Mouse (Mus musculus) midbrain, postnatal 0 days (tissue): ENCODE data around the gene Prpf8. TPM values are rescaled to one million over a fixed set of nuclear protein-coding genes. Genes with fewer than 3 reads are reported as not detected.

Experiments
- ATAC-seq: fragments of 200-750 bp; cut with Nextera tagmentation; 2 replicates; pipeline ENCODE4 v1.8.0; 2017; ENCODE audit warnings: moderate number of reproducible peaks, mild to moderate bottlenecking, moderate TSS enrichment, moderate library complexity; ENCODE audit not compliant: low FRiP score
- DNase-seq: peaks from one replicate; pipeline ENCODE4 v3.0.0-alpha.2; 2015; ENCODE audit warnings: low spot score
- H3K27ac ChIP-seq: fragments of 300-500 bp; sonication (generic); 2 replicates; pipeline ENCODE4 v1.5.1; 2014; ENCODE audit warnings: low read depth, mild to moderate bottlenecking, low read length, mixed read lengths
- H3K27me3 ChIP-seq: fragments of 300-500 bp; sonication (generic); 2 replicates; pipeline ENCODE4 v1.6.1; 2014; ENCODE audit warnings: low read length, control low read depth, mixed read lengths; ENCODE audit not compliant: insufficient read depth
- H3K36me3 ChIP-seq: fragments of 300-500 bp; sonication (generic); 2 replicates; pipeline ENCODE4 v1.6.1; 2014; ENCODE audit warnings: low read length, control low read depth, mixed read lengths; ENCODE audit not compliant: insufficient read depth
- H3K4me1 ChIP-seq: fragments of 300-500 bp; sonication (generic); 2 replicates; pipeline ENCODE4 v1.6.1; 2014; ENCODE audit warnings: mild to moderate bottlenecking, control low read depth, antibody characterized with exemption, low read length, mixed read lengths; ENCODE audit not compliant: insufficient read depth
- H3K4me2 ChIP-seq: fragments of 300-500 bp; sonication (generic); 2 replicates; pipeline ENCODE4 v1.6.1; 2014; ENCODE audit warnings: low read depth, mild to moderate bottlenecking, low read length, mixed read lengths; ENCODE audit not compliant: poor library complexity, severe bottlenecking
- H3K4me3 ChIP-seq: fragments of 300-500 bp; sonication (generic); 2 replicates; pipeline ENCODE4 v1.5.1; 2014; ENCODE audit warnings: low read depth, mild to moderate bottlenecking, low read length, moderate library complexity
- H3K9ac ChIP-seq: fragments of 300-500 bp; sonication (generic); replicated peaks from 2 replicates; pipeline ENCODE4 v1.6.1; 2014; ENCODE audit warnings: mild to moderate bottlenecking, low read length, moderate library complexity, mixed read lengths; ENCODE audit not compliant: poor library complexity, severe bottlenecking
- H3K9me3 ChIP-seq: fragments of 300-500 bp; sonication (generic); 2 replicates; pipeline ENCODE4 v1.6.1; 2016; ENCODE audit warnings: low read length, control low read depth
- CTCF ChIP-seq: IDR thresholded peaks from 2 replicates; pipeline ENCODE4 v1.5.1; 2016; ENCODE audit warnings: antibody characterized with exemption, mild to moderate bottlenecking
- WGBS: fragments of 180-500 bp; shearing (Covaris S2); extraction: QIAGEN DNeasy Blood & Tissue Kit; methylation state at CpG from one replicate; pipeline ENCODE4 v1.1.7; 2014; 5-methylcytosine and 5-hydroxymethylcytosine counted together
- polyA plus RNA-seq: library from polyadenylated mRNA; unstranded; fragments of >200 nt; fragmentation: Nextera tagmentation; extraction: Ambion mirVana; gene quantifications from 2 replicates; pipeline ENCODE4 v1.2.1, GENCODE M21; 2015
- total RNA-seq: library from RNA; depleted of rRNA; stranded (reverse); fragments of >200 nt; gene quantifications from 2 replicates; pipeline ENCODE4 v1.2.3, GENCODE M21; 2014

Gene Prpf8
- total and polyA plus RNA-seq, 2 experiments from 2014 or later, result 27.6 to 121 TPM

GRCm38 (mm10) chr11:75536255-75537024 lies 49.8 kb downstream of the Prpf8 start:
- no peaks in the 10 kb centered on the region for H3K27me3 ChIP-seq
- no peak overlapping the region for H3K27ac ChIP-seq
- H3K36me3 ChIP-seq, result no peaks in the 10 kb centered on the region
- no peak overlapping the region for H3K4me2 ChIP-seq
- peaks cover 19% of the 10 kb centered on the region for H3K4me1 ChIP-seq
- WGBS, result 89% methylated on average over 11 of the region's 12 CpGs
- no peak overlapping the region for H3K4me3 ChIP-seq
- peak overlapping the region; percentile 19; the same call in 1 of the 2 replicates for H3K9ac ChIP-seq
- no peak for TF ChIP-seq CTCF
- ATAC-seq, result no peak
- no peak for DNase-seq
- no peaks in the 10 kb centered on the region for H3K9me3 ChIP-seq

GRCm38 (mm10) chr11:75537025-75537414 lies 50.4 kb downstream of the Prpf8 start:
- Histone ChIP-seq H3K4me1 (peaks cover 19% of the 10 kb centered on the region), H3K9ac (no peak overlapping the region), H3K27me3 (no peaks in the 10 kb centered on the region), H3K27ac (no peak overlapping the region), H3K4me3 (no peak overlapping the region), H3K4me2 (no peak overlapping the region), H3K9me3 (no peaks in the 10 kb centered on the region), H3K36me3 (no peaks in the 10 kb centered on the region)
- ATAC-seq, result no peak
- 88% methylated on average over 8 of the region's 8 CpGs for WGBS
- DNase-seq, result no peak
- TF ChIP-seq CTCF, result no peak

GRCm38 (mm10) chr11:75537491-75538183 lies 51.0 kb downstream of the Prpf8 start:
- 42% methylated on average over 11 of the region's 11 CpGs for WGBS
- Histone ChIP-seq H3K4me2 (no peak overlapping the region), H3K9ac (no peak overlapping the region), H3K4me3 (no peak overlapping the region), H3K4me1 (peaks cover 19% of the 10 kb centered on the region), H3K27me3 (no peaks in the 10 kb centered on the region), H3K36me3 (no peaks in the 10 kb centered on the region), H3K9me3 (no peaks in the 10 kb centered on the region), H3K27ac (no peak overlapping the region)
- no peak; the same call in 1 of the 2 replicates for TF ChIP-seq CTCF
- DNase-seq (no peak), ATAC-seq (no peak)

DNA sequence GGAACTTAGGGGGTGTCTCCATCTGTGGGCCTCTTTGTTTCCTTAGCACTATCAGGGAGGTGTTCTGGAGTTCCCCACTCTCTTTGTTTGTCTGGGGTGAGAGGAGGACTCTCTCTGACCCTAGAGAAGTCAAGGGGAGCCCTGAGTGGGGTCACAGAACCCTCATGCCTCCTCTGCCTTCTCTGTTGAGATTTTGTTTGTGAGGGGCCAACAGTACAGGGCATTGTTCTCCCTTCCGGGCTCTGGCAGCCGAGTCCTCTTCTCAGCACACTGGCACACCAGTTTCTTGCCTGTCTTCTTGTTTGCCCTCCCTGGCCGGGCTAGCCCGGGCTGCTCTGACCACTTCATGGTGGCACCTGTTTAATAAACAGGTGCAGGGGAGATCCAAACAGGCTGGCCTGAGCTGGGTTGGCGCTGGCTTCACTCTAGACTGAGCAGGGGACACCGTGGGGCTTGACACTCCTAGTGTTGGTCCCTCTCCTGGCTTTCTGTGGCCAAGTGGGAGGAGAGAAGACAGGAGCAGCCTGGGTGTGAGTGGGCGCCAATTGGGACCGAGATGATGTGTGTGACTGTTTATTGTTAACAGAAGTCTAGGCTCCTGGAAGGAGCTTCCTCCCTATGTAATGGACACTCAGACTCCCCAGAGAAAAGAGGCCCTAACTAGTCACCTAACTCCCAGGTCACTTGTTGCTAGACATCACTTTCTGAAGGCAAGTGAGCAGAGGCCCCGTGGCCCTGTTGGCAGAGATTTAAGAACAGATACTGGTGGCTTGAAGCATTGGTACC lies 51.8 kb downstream of the Prpf8 start:
- no peak for ATAC-seq
- WGBS, result 60% methylated on average over 9 of the region's 9 CpGs
- Histone ChIP-seq H3K27me3 (no peaks in the 10 kb centered on the region), H3K9ac (no peak overlapping the region), H3K27ac (no peak overlapping the region; the same call in 1 of the 2 replicates), H3K4me3 (no peak overlapping the region), H3K36me3 (peaks cover 4% of the 10 kb centered on the region; the same call in 1 of the 2 replicates), H3K9me3 (no peaks in the 10 kb centered on the region), H3K4me1 (peaks cover 16% of the 10 kb centered on the region), H3K4me2 (no peak overlapping the region)
- DNase-seq, result no peak
- no peak for TF ChIP-seq CTCF

DNA sequence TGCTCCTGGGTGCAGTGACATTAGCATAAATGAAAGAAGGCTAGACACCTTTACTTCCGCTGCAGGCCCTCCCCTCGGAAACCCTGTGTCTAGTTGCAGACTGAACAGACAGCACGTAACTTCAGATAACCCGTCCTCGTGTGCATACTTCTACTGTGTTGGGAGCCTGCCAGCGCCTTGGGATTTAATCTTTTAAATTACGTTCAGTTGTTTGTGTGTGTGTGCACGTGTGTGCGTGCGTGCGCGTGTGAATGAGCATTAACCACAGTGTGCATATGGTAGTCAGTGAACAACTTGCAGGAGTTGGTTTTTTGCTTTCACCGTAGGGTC lies 52.3 kb downstream of the Prpf8 start:
- no peaks in the 10 kb centered on the region for H3K9me3 ChIP-seq
- TF ChIP-seq CTCF, result no peak
- H3K27ac ChIP-seq, result no peak overlapping the region; the same call in 1 of the 2 replicates
- DNase-seq (no peak), ATAC-seq (no peak)
- H3K27me3 ChIP-seq, result no peaks in the 10 kb centered on the region
- no peak overlapping the region for H3K4me3 ChIP-seq
- peaks cover 13% of the 10 kb centered on the region for H3K4me1 ChIP-seq
- WGBS, result 88% methylated on average over 13 of the region's 13 CpGs
- H3K4me2 ChIP-seq, result no peak overlapping the region
- H3K9ac ChIP-seq, result no peak overlapping the region
- peaks cover 4% of the 10 kb centered on the region; the same call in 1 of the 2 replicates for H3K36me3 ChIP-seq
